Mouse (Mus musculus) brain, embryonic 18.5 days (tissue): ENCODE measurements around the gene Mul1.

Experiments used
- DNase-seq: peaks from one replicate; pipeline ENCODE4 v3.0.0-alpha.2; 2012; ENCODE audit warnings: low read depth, low spot score

Mul1 gene

DNA sequence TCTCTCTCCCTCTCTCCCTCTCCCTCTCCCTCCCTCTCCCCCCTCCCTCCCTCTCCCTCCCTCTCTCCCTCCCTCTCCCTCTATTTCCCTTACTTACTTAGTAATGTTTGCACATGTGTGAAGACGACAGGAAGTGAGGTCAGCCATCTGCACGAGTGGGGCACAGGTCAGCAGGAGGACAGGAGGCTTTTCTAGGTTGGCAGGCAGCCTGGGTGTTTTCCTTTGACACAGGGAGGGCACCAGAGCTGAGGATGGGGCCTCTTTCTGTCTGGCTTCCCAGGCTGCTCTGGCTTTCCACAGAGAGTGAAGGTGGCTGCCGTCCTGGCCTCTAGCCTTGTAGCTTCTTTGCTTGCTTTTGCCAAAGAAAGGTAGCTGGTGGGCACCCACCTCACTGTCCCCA is 5.6 kb downstream of the Mul1 start:
- DNase-seq, result no peak

DNA sequence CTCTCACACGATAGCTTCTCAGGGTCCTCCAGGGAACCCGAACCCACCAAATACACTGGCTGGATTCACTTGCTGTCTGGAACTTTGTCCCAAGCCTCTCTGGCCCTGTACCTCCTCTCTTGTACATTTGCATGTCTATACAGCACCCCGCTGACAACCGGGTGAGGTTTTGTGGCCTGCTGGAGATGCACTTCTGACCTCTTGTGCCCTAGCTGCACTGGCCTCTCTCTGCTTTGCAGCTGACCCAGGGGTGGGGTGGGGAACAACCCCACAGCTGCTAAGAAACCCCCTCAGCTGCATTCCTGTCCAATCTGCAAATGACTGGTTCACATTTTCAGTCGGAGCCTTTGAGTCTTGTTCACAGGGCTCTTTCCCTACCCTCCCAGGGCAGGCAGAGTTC is 10.5 kb downstream of the Mul1 start:
- no peak for DNase-seq

DNA sequence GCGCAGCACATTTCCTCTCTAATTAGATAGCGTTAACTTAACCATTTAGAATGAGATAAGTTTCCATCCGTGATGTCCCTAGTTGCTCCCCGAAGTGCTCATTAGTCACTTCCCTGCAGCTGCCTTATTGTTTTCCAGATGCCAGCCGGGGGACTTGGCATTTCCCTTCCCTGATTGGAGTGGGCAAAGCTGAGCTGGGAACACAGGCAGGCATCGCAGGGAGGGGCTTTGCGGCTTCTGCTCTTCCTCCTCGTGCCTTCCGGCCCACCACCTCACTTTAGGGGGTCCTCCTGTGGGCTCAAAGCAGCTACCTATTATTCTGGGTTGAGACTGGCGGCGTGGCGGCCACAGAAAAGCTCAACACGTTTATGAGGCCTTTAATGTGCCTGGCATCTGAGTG is 12.5 kb downstream of the Mul1 start:
- DNase-seq, result no peak

DNA sequence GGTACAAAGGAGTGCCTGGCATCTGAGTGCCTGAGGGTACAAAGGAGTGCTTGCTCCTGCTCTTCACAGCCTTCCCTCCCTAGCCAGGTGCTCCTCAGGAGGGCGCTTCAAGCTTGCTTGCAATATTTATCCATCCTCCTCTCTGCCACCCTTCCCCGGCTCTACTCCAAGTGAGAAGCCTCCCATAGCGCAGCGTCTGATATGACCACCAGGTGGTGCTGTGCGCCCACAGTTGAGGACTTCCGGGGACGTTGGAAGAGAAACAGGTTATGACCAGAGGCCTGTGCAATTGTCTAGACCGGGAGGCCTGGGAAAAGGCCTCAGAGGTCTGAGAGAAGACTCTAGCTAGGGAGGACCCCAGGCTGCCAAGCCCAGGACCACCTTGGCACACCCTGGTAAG is 12.9 kb downstream of the Mul1 start:
- peak; percentile 83 for DNase-seq

DNA sequence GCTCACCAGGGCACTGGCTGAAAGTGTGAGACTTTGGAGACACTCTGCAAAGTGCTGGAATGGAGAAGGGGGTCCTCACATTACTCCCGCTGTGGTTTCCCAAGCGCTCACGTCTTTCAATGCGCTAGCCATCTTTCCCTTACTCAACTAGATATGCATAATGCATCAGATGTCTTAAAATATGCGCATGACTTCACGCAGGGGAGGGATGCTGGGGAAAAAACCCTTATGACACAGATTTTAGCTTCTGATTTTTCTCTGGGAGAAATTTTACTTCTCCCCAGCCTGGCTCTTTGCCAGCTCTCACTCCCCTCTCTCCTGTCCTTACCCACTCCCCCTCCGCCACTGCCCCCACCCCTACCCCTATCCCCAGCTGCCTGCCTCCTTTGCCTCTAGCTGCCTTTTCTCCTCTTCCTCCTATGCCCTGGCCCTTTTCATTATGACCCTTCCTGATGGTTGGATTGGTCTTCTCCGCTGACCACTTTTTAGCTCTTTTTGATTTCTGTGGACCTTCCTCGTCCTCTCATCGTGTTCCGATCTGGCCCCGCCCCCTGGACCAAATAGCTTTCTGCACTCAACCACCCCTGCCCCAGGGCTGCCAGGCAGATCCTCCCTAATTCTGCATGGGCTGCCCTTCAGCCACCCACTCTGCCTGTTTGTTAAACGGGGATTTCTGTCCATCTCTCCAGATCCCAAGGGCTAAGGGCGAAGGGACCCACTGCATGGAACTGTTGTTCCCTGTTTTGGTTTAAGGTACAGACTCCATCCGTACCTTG is 13.5 kb downstream of the Mul1 start:
- no peak for DNase-seq

DNA sequence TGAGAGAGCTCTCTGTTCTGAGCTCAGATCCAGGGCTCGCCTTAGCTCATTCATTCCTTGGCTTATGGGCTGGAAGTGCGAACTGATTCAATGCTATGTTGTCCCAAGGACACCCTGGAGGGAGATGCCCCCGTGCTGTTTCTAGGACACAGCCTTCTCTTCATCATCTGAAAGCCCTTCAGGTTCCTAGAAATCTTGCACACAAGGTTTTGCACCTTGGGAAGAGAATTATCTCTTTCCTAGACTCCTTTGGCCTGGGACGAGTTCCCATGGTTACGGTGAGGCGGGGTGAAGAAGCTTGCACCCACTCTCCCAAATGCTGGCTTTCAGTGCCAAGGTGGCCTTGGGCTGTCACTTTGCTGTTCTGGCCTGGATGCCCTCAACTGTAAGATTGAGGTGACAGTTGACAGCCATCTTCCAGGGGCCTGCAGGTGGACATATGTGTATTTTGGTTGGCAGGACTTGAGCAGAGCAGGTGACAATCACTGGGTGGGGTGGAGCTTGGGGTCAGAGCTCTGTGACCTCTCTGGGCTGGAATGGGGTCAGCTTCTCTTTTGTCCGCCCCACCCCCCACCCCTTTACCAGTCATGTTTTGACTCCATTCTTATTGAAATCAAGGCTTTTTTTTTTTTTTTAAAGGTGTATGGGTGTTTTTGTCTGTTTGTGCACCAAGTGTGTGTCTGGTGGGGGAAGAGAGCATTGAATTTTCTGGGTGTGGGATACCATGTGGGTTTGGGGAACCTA is 14.6 kb downstream of the Mul1 start:
- DNase-seq, result no peak

DNA sequence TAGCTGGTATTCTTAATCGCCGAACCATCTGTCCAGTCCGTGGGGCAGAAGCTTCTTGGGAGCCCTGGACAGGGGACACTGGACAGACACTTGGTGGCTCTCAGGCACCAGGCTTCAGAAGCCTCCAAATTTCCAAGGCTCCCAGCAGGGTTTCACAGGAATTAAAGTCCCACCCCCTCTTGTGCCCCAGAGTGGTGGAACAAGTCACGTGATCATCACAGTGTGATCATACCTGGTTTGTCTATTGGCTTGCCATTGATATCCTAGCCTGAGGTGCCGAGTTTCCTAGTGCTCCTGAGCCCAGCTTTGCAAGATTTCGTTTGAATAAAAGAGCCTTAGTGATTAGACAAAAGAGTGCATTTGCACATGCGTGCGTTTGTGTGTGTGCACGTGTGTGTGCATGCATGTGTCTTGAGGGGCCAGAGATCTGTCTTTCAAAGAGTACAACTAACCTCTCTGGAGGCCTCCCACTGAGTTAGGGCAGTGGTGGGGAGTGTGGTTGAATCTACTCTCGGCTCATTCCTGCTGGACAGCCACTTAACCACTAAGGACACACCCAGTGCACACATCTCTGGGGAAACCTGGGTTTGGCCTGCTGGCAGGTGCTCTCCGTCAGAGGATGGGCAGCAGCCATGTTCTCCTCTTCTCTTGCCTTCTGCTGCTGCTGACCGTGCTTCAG is 15.3 kb downstream of the Mul1 start:
- no peak for DNase-seq

DNA sequence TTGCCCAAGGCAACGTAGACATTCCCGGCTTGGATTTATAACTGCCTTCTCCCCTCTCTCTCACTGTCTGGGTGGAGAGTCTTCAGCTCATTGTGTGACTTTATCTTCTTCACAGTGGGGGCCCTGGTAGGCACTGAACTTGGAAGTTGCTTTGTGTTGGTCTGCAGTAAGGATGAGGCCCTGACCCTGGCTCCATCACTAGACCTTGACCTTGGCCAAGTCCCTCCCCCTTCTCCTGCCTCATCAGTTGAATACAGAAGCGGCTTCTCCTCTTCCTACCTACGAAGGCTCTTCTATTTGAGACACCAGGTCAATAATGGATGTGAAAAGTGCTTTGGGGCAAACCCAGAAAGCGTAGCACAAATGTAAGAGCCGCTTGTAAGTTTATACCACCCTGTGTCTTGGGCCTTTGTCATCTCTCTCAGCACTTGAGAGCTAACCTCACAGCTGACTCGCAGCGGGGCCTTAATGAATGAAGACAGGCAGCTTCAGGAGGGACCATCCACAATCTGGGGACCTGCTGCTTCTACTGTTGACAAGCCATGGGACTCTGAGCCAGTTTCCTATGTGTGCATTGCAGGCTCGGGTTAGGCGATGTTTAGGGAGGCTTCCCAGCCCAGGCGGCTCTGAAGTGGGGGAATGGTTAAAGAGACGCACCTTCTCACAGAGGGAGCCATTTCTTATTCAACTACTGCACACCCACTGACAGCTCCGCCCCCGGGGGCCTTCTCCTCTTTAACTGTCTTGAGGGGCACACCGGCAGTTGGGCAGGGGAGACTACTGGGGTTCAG is 18.0 kb downstream of the Mul1 start:
- DNase-seq, result no peak

DNA sequence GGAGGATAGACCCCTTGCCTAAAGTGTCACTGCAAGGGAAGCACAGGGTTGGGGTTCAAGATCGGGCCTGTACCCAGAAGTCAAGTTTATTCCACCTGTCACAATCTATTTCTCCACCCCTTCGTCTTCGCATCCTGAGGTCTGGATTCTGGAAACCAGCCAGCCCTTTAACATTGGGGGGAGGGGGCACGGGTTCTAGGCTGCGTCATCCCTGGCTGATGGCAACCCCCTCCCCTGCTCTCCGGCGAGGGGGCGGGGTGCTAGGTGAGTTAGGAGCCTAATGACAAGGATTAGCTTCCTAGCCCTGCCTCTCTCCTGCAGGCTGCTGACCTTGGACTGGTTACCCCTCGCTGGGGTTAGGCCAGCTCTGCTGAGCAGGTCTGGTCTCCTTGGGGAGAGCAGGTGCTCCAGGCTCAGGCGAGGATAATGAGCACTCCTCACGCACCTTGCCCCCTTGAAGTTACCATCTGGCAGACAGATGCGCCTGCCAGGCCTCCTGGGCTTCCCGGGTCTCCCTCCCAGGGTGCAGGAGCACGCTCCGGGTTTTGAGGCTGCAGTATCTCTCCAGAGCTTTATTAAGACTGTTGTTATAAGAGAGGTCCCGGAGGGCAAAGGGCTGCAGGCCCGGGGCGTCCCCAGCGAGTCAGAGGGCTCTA is 18.8 kb downstream of the Mul1 start:
- no peak for DNase-seq

DNA sequence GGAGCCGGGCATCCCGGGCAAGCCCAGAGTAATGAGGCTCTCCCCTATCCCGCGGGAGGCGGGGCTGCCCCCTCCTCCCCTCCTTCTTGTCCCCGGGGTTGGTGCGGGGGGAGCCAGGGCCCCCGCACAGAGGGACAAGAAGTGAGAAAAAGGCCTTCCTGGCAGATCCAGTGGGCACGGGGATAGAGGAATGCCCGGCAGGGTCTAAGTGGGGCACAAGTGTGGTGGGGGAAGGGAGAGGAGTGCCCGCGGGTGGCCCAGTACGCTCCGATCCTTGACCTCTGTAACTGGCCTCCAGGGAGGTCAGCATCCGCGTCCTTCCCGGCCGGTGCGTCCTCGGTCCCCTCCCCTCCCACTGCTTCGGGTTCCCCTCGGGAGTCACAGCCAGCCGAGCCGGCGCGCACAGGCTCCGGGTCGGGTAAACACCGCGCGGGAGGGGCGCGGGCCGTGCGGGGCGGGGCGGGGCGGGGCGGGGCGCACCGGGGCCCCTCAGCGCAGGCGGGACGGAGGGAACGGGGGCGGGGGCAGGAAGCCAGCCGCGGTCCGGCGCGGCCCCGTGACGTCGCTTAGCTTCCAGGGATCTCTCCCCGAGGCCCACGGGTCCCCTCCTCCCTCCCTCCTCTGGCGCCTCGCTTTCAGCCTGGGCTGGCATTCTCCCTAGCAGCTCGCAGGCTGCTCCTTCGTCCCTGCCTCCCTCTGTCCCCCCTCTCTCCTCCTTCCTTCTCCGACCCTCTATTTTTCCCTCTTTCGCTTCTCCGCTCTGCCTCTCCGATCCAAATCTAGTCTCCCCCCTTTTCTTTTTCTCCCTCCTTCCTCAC is 19.5 kb downstream of the Mul1 start, which contains the start of gene Camk2n1:
TSS of gene Camk2n1 (plus strand) at position 562 of the 818 bp plus-strand sequence.
- no peak for DNase-seq

DNA sequence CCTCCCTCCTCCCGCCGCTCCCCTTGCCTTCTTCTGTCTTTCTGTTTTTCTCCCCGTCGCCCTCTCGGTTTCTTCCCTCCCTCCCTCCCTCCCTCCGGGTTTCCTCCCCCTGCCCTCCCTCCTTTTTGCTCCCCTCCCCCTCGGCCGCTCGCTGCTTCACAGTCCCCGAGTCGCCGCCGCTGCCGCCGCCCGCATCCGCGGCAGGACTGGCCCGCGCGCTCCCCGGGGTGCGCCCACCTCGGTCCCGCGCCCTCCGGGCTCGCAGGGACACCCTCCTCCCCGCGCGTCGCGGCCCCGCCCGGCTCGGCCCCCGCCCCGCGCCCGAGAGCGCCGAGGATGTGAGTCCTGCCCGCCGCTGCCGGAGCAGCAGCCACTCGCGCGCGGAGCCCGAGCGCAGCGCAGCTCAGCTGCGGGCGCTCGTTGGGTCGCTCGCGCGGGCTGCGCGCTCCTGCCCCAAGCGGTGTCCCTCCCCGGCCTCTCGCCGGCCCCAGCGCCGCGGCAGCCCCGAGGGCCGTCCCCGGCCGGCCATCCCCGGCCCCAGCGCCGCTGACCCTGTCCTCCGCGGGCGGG is 20.2 kb downstream of the Mul1 start:
- no peak for DNase-seq

DNA sequence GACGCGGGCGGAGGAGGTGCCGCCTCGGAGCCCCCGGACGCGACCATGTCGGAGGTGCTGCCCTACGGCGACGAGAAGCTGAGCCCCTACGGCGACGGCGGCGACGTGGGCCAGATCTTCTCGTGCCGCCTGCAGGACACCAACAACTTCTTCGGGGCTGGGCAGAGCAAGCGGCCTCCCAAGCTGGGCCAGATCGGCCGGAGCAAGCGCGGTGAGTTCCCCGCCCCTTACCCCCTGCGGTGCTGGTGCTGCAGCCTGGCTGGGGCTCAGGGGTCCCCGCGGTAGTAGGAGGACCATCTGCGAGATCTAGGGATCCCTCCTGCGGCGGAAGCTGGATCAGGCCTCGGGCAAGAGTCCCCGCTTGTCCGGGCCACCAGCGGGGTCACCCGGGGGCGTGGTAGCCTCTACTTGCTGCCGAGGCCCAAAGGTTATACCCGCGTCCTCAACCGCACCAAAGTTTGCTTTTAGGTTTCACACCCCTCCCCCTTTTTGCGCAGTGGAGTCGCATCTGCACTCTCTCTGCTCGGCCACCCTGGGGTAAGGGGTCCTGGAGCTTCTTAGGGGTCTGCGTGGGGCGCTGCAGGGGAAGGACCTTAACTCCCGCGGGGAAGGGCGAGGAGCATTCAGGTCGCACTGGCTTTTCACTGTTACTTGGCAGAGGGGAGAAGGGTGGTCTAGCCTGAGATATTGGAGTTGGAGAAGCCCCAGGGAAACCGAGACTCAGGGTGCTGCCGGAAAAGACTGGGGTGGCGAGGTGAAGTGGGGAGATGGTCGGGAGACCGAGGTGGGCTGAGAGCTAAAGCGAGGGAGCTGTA is 20.9 kb downstream of the Mul1 start:
- no peak for DNase-seq

DNA sequence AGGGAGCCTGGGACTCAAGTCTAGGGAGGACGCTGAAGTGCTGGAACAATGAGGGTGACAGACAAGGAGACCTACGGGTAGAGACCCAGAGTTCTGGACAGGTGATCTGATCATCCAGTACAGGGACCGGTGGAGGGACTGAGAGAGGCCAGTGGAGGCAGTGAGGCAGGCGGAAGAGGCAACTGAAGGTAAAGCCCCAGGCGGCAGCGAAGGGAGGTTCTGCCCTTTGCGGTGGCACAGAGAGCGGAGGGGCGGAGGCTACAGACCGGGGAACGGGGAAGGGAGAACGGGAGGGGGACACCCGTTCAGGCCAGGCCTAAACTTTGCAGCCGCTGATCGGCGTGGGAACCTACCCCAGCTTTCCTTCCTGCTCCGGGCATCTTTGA is 21.5 kb downstream of the Mul1 start:
- no peak for DNase-seq

DNA sequence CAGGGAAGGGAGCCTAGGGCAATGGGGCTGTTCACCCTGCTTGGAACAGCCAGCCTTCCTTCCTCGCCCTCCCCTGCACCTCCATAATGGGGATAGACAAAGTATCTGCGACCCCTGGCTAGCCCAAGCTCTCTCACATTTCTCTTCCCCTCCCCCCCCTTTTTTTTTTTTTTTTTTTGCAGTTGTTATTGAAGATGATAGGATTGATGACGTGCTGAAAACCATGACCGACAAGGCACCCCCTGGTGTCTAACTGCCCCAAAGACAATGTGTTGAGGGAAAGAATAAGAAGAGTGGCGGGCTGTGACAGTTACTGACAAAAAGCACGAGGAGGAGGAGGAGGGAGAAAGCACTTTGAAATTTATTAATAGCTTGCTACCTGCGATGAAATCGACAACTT is 22.1 kb downstream of the Mul1 start:
- DNase-seq, result no peak

DNA sequence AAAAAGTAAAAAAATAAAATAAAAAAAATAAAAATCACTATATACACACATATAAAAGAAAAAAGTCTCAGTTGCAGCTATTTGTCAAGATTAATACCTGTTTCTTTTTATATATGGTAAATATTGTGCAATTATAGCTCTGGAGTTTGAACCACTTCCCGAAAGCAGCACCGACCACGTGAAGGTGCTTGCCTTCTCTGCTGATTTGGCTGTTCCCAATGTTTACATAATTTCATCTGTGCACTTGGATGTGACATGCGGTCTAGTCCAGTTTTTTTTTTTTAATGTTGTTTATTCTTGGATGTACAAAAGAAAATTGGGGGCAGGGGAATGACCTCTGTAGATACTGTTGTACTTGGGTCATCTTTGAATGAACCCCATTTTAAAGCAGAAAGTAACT is 22.6 kb downstream of the Mul1 start:
- no peak for DNase-seq

DNA sequence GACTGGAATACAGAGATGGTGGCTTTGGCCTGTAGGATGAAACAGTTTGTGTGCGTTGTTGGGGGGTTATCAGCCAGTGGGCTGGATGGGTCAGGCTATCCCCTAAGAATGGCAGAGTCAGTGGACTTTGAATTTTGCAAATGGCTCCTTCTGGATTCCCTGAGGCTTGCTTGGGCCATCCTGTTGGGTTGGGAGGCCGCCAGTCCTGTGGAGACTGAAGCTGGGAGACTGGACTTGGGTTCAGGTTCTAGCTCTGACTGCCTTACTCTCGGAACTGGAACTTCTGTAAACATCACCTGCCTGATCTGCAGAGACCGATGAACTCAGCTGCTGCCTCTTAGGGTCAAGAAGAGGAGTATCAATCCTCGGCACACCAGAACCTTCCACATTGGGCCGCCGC is 23.7 kb downstream of the Mul1 start:
- no peak for DNase-seq

DNA sequence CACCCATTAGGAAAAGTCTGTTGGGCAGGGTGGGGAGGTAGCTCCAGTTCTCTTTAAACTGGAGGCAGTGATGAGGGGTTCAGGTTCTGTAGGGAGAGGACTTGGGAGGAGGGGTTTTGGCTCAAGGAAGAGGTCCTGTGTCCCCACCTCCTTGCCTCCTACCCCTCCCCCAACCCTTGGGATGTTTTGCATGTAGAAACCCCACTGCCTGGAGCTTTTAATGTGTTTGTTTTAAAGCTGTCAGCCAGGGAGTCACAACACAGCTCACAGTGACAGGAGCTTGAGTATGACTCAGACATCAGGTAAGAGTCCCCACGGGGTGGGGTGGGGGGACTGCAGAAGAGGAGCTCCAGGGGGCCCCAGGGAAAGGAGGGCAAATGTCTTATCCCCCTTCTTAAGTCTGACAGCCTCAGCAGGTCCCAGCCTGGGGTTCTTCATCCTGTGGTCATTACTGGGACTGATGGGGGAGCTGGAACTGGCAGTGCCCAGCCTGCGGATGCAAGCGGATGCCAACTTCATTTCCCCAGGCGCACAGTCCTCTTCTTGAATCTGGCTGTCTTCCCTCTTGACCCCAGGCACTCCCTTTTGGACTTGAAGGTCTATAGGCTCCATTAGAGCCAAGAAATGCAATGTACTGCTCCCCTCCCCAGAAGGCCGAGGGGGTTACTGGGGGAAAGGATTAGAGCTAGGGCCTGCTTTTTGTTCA is 24.4 kb downstream of the Mul1 start:
- DNase-seq, result no peak

DNA sequence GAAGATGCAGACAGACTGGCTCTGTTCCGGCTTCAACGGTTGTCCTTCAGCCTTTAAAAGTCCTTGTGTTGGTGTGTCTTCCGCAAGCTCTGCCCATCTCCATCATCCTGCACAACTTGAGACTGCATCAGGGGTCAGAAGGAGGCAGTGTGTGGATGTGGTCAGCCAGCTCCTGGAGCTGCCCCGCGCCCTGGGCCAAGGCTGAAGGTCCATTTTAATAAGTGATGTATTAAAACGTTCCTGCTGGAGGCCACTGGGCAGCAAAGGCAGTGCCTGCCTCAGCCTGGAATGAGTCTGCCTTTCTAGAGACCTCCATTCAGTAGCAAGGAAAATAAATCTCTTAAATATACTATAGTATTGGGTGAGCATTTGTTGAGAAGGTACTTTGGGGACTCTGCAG is 25.3 kb downstream of the Mul1 start:
- no peak for DNase-seq

DNA sequence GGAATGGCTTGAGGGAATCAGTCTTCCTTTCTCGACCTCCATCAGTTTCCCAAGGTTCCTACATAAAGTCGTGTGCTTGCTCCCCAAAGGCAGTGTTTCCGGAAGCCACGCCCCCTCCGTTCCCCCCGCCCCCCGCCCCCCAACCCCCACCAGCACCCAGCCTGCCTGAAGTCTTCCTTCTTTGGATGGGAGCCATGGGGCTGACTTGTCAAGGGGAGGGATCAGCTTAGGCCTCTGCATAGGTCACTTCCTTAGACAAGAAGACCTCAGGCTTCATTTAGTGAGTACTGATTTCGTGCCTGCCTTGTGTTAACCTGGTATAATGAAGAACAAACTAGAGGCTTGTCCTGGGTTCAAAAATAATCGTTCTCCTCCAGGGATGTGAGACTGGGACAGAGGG is 26.4 kb downstream of the Mul1 start:
- no peak for DNase-seq
